Mouse (Mus musculus): Measurements from ENCODE around the gene 1810010D01Rik. TPM values are rescaled to one million over a fixed set of nuclear protein-coding genes. Genes with fewer than 3 reads are reported as not detected.

The 1810010D01Rik gene
- polyA plus RNA-seq, 1 experiment, result 2.3 TPM

GRCm38 (mm10) chr7:145179691-145180091 is 28.2 kb downstream of the 1810010D01Rik start:
- no peaks in the 10 kb centered on the region for H3K4me1 ChIP-seq (ENCODE audit: control insufficient read depth, insufficient read depth, low read length)
- TF ChIP-seq POLR2A (IDR thresholded peaks at IDR 0.05; ENCODE audit: borderline replicate concordance, control insufficient read depth, low read depth, low read length) (no peak), CTCF (IDR thresholded peaks at IDR 0.05; ENCODE audit: control insufficient read depth, insufficient read depth, low read length) (no peak)
- H3K27ac ChIP-seq (ENCODE audit: control insufficient read depth, insufficient read depth, low read depth, low read length, poor library complexity), result no peak overlapping the region
- H3K4me3 ChIP-seq (replicated peaks; ENCODE audit: control insufficient read depth, low read depth, low read length), result no peak overlapping the region
- 72% methylated on average over 5 of the region's 5 CpGs for WGBS

GRCm38 (mm10) chr7:145176750-145177589 is 30.9 kb downstream of the 1810010D01Rik start:
- 84% methylated on average over 15 of the region's 15 CpGs for WGBS
- TF ChIP-seq POLR2A (IDR thresholded peaks at IDR 0.05; ENCODE audit: borderline replicate concordance, control insufficient read depth, low read depth, low read length), result no peak
- no peak for TF ChIP-seq CTCF (IDR thresholded peaks at IDR 0.05; ENCODE audit: control insufficient read depth, insufficient read depth, low read length)
- no peak overlapping the region for H3K27ac ChIP-seq (ENCODE audit: control insufficient read depth, insufficient read depth, low read depth, low read length, poor library complexity)

DNA sequence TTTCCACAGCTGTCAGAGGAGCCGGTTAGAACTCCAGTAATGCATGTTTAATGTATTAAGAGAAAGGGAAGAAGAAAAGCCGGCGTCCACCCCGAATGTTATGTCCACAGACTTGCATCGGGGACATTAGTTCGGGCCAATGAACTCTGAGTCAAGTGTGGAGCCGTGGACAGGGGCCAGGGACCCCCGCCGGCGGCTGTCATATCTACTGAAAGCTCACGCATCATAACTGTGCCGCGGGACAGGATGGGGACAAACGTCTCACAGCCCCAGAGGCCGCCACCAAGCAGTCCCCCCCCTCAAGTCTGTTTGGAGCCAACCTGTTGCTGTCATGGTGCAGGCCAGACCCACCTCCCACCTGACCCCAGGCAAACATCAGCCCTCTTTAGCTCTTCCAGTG is 34.4 kb downstream of the 1810010D01Rik start:
- WGBS, result 84% methylated on average over 15 of the region's 15 CpGs
- TF ChIP-seq CTCF (IDR thresholded peaks at IDR 0.05; ENCODE audit: control insufficient read depth, insufficient read depth, low read length), result no peak
- TF ChIP-seq POLR2A (IDR thresholded peaks at IDR 0.05; ENCODE audit: borderline replicate concordance, control insufficient read depth, low read depth, low read length), result no peak
- no peak overlapping the region for H3K4me3 ChIP-seq (replicated peaks; ENCODE audit: control insufficient read depth, low read depth, low read length)

More at GRCm38 (mm10) chr7:145176750-145177589, 30.9 kb downstream of the 1810010D01Rik start:
- Histone ChIP-seq H3K4me3 (replicated peaks; ENCODE audit: control insufficient read depth, low read depth, low read length) (no peak overlapping the region), H3K4me1 (ENCODE audit: control insufficient read depth, insufficient read depth, low read length) (no peaks in the 10 kb centered on the region)

DNA sequence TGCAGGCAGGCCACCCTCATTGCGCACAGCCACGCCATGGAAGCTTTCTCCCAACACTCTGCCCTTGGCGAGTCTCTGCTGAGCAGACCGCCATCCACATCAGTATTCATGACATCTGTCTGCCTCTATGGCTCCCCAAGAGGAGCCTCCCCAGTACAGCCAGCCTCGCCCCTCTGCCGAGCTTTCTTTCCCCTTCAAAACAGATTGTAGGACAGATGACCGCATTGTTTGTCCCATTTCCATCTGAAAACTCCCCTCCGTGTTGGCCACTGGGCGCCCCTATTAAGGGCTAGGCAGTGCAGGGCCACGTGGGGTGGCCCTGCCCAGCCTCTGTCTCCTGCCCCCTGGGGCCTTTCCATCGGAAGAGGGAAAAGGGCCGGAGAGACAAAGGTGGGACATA is 34.8 kb downstream of the 1810010D01Rik start:
- Histone ChIP-seq H3K27ac (ENCODE audit: control insufficient read depth, insufficient read depth, low read depth, low read length, poor library complexity) (no peak overlapping the region), H3K4me1 (ENCODE audit: control insufficient read depth, insufficient read depth, low read length) (no peaks in the 10 kb centered on the region), H3K4me3 (replicated peaks; ENCODE audit: control insufficient read depth, low read depth, low read length) (no peak overlapping the region)
- WGBS, result 57% methylated on average over 12 of the region's 12 CpGs
- TF ChIP-seq CTCF (IDR thresholded peaks at IDR 0.05; ENCODE audit: control insufficient read depth, insufficient read depth, low read length), result no peak
- no peak for TF ChIP-seq POLR2A (IDR thresholded peaks at IDR 0.05; ENCODE audit: borderline replicate concordance, control insufficient read depth, low read depth, low read length)

More for the DNA sequence above, 34.4 kb downstream of the 1810010D01Rik start:
- Histone ChIP-seq H3K27ac (ENCODE audit: control insufficient read depth, insufficient read depth, low read depth, low read length, poor library complexity) (no peak overlapping the region), H3K4me1 (ENCODE audit: control insufficient read depth, insufficient read depth, low read length) (no peaks in the 10 kb centered on the region)

DNA sequence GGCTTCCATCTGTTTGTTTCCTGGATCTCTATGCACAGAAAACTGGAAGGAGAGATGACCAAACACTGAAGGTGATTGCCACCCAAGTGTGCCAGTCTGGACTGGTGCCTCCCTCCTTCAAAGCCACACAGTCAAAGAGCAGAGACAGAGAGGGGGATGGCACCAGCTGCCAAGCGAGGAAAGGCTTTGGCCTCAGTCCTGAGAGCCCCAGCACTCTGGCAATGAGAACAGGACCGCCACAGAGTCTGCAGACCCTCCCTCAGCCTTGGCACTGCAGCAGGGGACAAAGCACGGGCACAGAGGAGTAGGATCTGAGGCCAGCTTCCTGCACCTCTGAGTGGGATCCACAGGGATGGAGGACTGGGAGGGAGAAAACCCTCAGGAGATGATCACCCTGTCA is 38.2 kb downstream of the 1810010D01Rik start:
- TF ChIP-seq POLR2A (IDR thresholded peaks at IDR 0.05; ENCODE audit: borderline replicate concordance, control insufficient read depth, low read depth, low read length) (no peak), CTCF (IDR thresholded peaks at IDR 0.05; ENCODE audit: control insufficient read depth, insufficient read depth, low read length) (no peak)
- H3K27ac ChIP-seq (ENCODE audit: control insufficient read depth, insufficient read depth, low read depth, low read length, poor library complexity), result no peak overlapping the region
- H3K4me3 ChIP-seq (replicated peaks; ENCODE audit: control insufficient read depth, low read depth, low read length), result no peak overlapping the region
- H3K4me1 ChIP-seq (ENCODE audit: control insufficient read depth, insufficient read depth, low read length), result no peaks in the 10 kb centered on the region
- 57% methylated on average over 3 of the region's 3 CpGs for WGBS

- TF ChIP-seq POLR2A (IDR thresholded peaks at IDR 0.05; ENCODE audit: borderline replicate concordance, control insufficient read depth, low read depth, low read length) (no peak), CTCF (IDR thresholded peaks at IDR 0.05; ENCODE audit: control insufficient read depth, insufficient read depth, low read length) (no peak)
Measured at GRCm38 (mm10) chr7:145159283-145160240, 48.4 kb downstream of the 1810010D01Rik start.

More at GRCm38 (mm10) chr7:145159283-145160240, 48.4 kb downstream of the 1810010D01Rik start:
- Histone ChIP-seq H3K4me1 (ENCODE audit: control insufficient read depth, insufficient read depth, low read length) (no peaks in the 10 kb centered on the region), H3K27ac (ENCODE audit: control insufficient read depth, insufficient read depth, low read depth, low read length, poor library complexity) (no peak overlapping the region), H3K4me3 (replicated peaks; ENCODE audit: control insufficient read depth, low read depth, low read length) (no peak overlapping the region)
- WGBS, result 83% methylated on average over 13 of the region's 13 CpGs

Other genes with a start within 250 kb of the 1810010D01Rik start
- gene Tpcn2, start 75.9 kb upstream of the 1810010D01Rik start, polyA plus RNA-seq (2011; ENCODE audit: insufficient read depth, insufficient read length, low replicate concordance, missing spikeins), result 6.9 and 34.7 TPM in 2 replicates
- not detected in 2 replicates for gene Mrgprf, start 92.7 kb upstream of the 1810010D01Rik start, polyA plus RNA-seq (2011; ENCODE audit: insufficient read depth, insufficient read length, low replicate concordance, missing spikeins)
- not detected in 2 replicates for gene Mrgprd, start 106.7 kb upstream of the 1810010D01Rik start, polyA plus RNA-seq (2011; ENCODE audit: insufficient read depth, insufficient read length, low replicate concordance, missing spikeins)

Data from bone marrow, adult 2 months (tissue).